Mouse (Mus musculus) cerebellum, postnatal 36 days (tissue): ENCODE measurements at regions not wholly inside any gene's neighbourhood (a gene's known extent, or its start where the extent isn't known, plus 50 kb on each side); places are given as distances from the start of the nearest gene placed in this dataset.
A peak's percentile ranks its signal among the peaks of the same experiment; 100 is the strongest.

Experiments used
- DNase-seq, 2 experiments: peaks; one replicate each; pipeline ENCODE4 v3.0.0; 2021 to 2022; ENCODE audit warnings: mixed read lengths in 2 of 2

DNA sequence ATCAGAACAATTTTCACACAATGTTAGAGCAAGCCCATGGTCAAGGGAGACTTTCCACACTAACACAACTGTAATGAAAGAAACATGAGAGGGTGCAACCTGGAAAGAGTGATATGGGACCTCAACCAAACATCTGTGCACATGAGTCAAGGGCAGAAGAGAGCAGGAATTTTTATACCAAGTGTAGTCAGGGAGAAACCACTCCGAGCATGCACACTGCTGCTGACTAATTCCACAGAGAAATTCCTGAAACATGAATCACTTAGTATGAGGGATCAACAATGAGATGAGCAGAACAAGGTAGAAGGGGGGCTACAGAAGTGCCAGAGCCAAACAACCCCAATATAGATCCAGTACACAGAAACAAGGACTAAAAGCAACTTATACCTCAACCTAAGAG is 363.1 kb upstream of the Fbxo33 start:
- DNase-seq, result no peak

DNA sequence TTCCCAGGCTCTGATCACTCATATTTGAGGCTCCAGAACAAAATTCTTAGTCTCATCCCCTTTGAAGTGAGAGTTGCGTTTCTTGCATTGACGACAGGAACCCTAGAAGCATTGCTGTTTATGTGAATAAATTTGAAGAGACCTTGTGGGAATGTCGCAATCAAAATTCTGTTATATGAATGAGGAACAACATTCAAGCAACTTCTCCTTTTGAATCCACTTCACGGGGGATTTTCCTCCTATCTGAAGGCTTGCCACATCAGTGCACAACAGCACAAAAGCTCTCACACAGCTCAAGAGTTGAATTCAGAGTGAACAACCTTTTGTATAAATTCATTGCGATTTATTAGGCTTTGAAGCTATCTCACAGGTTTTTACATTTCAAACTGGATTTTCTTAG is 360.2 kb upstream of the Fbxo33 start:
- DNase-seq, result no peak

DNA sequence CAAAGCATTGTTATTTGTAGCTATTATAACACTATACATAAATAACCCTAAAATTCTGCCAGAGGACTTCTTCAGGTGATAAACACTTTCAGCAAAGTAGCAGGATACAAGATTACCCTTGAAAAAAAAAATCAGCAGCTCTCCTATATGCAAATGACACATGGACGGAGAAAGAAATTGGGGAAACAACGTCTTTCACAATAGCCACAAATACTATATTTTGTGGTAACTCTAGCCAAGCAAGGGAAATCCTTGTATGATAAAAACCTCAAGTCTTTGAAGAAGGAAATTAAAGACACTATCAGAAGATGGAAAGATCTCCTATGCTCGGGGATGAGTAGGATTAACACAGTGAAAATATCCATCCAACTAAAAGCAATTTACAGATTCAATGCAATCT is 344.4 kb upstream of the Fbxo33 start:
- no peak for DNase-seq

DNA sequence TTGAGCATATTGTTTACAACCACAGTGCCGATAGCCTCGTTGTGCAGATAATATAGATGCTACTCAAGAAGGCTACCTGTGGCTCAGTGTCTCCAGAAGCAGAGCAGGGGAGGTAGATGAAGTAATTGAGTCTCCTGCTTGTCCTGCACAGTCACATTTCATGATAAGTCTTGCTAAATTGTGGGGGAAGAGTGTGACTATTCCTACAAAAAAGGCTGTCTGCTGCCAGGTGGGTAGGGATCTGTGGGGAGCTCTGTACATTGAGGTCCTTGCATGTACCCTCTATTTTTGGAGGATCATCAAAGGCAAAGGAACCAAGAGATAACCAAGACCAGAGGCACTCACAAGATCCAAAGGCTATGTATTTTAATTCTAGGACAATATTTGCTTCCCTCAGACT is 320.3 kb upstream of the Fbxo33 start:
- DNase-seq, result no peak

DNA sequence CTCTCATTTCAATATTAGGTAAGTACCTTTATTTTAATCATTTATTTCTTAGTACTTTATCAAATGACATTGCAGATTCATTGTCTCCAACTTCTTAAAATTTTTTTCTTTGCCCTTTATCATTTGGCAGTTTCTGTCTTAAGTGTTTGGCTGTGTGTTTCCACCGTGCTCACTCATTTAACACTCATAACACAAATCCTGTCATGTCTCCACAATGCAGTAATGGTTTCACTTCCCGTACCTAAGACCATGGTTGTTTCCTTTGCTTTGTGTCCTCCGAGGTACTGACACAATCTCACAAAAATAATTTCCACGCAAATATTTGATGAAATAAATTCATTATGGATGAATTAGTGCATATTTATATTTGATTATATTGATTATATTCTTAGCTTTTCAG is 311.0 kb upstream of the Fbxo33 start:
- no peak for DNase-seq

DNA sequence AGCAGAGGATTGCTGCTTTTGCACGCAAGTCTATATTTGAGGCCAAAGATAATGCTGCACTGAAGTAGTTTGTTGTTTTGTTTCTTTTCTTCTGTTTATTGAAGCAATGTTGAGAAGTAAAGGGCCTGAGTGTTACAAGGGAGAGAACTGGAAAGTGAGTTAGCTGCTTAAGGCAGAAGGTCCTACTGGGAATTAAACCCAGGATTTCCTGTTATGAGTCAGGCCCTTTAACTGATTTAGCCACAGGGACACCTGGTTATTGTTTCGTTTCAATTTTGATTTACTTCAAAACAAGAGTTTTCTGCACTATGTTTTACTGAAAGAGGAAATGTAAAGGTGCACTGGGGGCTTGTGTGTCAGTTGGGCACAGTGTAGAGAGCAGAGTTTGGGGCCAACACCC is 303.8 kb upstream of the Fbxo33 start:
- no peak for DNase-seq

DNA sequence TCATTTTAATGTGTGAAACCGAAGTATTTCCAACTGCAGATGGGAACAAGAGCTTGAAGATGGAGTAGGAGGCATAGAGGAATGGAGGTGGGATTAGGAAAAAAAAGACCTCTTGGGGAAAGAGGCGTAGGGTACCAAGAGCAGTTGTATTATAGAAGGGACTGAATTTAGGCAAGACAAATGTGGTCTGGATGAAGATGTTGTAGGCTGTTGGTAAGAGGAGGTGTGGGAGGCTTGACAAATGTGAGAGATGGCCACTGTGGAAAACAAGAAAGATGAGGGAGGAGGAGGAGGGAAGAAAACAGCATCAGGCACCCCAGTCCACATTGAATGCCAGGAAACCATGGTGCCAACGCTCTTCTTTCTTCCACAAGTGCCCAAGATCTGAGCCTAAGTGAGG is 302.4 kb upstream of the Fbxo33 start:
- no peak for DNase-seq

DNA sequence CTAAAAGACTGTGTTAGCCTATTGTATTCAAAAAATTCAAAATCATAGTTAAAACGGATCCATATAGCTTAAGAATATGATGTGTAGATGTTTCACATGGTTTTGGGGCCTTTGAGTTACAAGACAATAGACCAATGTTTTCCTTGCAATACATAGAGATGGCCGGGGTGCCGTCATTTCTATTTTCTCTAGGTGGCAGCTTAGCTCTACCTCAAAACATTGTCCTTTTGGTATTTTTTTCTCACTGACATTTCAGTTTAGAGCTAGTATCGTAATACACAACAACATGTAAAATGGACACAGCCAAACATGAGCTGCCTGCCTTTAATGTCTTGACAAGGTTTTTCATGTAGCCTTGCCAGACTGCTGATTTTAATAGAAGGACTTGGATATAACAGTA is 290.3 kb upstream of the Fbxo33 start:
- no peak for DNase-seq

DNA sequence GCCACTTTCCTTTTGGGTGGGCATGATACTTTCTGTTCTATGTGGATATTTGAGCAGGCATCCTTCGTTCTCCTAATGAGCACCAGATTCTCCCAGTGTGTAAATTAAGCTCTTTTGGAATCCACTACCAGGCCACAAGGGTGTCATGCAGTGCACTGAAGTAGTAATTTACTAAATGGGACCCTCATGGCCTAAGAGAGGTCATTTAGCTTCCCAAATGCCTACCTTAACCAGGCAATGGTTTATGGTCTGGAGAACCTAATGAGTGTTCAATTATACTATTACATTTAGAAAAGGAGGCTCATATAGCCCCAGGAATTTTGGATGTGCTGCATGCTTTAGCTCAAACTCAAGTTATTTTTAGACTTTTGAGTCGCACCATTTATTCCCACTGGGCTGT is 289.6 kb upstream of the Fbxo33 start:
- no peak for DNase-seq

DNA sequence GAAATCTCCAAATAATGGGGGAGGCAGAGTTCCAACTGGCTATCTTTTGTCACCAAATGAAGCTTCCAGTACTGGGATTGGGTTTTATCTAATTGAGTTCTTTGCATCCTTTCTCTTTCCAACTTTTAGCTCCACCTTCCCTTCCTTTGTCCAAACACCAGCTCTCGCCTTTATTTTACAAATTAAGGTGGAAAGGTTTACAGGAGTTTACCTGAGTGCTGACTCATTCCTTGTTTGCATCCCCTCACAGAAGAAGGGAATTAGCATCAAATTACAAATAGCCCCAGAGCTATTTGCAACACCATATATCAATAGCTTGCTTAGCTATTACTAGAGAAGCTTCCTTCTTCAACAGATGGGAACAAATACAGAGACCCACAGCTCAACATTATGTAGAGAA is 287.9 kb upstream of the Fbxo33 start:
- no peak for DNase-seq

DNA sequence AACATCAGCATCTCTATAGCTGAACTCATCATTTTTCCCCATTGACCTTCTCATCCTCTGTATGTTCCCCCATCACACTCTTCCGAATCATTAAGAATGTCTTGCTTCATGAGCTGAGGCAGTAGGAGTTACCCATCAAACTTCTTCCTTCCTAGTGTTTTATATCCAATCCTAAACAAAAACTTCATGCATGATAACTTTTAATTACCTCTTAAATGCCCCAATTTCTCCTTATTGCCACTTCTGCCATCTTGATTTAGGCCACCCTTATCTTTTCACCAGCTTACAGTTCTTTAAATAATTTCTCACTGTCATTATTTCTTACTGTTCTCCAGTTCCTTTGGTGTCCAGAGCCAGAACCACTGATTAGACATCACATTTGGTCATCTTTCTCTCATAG is 277.9 kb upstream of the Fbxo33 start:
- DNase-seq, result no peak

DNA sequence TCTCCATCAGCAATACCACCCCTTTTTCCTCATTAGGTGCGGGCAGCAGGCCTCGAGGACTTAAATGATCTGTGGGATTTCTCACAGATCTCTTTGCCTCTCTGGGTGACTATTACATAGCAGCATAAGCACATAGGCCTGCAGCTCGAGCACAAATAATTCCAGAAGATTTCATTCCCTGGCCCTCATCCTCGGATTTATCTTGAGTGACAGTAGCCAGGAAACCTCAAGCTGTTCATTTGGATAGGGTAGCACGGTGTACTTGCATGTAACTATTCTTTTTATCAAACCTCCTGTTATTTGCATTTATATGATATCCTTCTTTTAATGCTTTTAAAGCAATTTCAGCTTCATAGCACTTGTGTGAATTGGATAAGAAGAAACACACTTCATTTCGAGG is 268.5 kb upstream of the Fbxo33 start:
- DNase-seq, result no peak

DNA sequence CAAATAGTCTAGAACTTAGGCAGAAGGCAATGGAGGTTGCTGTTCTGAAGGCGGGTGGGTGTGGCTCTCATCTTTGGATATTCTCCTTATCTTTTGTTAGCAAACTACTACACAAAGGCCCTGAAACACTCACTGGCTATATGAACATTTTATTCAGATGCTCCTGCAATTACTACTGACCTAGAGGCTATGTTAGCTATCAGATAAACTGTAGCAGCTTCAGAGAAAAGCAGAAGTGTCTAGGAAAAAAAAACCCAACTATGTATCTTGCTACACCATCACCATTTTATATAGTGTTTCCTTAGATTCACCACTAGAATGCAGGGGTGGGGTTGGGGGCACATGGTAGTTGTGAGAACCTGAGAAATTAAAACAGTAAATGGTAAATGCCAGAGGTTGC is 268.0 kb upstream of the Fbxo33 start:
- no peak for DNase-seq

DNA sequence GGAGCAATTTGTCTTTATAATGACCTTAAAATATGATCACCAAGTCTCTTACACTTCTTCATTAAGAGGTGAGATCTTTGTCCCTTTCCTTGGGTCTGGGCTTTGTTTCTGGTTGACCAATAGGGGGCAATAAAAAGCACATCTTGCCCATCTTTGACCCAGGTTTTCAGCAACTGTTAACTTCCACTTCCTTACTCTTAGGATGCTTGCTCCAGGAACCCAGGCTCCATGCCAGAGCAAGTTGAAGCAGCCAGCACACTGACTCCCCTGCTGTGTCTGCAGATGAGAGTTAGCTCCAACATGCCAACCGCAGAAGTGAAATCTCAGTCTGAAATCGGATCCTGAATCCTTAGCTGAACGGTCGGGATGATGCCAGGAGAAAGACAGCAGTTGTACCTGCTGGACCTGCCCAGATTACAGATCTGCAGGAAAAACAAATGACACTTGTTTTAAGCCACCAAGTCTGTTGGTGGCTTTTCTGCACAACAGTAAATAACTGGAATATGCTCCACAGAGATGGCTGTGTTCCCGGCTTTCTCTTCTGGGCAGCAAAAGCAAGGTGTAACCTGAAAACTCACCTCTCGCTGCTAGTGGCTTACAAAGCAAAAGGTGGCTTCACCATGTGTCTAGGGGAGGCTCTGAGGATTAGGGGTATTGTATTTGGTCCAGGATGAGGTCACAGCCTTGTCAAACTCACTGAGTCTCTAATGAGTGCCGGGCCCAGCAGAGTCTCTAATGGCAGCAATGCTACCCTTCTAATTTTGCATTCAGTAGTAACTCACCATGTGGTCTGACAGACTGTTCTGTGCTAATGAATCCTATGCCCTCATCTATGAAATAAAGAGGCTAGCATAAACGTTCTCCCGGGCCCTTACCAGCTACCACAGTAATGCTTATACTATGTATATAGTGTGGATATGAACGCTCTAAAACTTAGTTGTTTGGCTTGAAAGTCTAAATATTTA is 241.8 kb upstream of the Fbxo33 start:
- DNase-seq, result peak; percentile 62 to 70

DNA sequence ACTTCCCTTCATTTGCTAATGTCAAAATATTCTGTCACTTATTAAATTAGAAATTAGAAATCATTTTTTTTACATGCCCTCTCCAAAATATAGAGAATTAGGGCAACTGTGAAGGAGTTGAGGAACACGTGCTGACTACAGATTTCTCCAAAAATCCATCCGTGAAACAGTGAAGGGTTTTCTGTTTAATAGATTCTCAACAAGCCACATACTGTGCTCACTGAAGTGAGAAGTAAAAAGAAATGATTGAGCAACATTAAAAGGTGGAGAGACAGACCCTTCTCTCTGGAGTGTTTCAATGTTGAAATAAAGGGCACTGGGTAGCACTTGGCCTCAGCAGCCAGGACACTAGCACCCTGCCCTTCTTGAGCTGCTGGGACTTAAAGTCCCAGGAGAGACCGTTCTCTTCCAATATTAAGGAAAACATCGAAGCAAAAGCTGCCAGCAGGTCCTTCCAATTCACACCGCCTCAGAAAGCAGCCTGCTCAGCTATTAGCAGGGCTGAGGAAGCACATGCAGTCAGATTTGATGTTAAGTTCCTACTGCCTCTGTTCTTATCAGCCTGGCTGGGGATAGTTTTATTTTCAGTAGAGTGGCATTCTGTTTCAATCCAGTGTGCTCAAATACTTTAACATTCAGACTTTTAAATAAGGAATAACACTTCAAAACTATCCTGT is 236.8 kb upstream of the Fbxo33 start:
- DNase-seq, result no peak

DNA sequence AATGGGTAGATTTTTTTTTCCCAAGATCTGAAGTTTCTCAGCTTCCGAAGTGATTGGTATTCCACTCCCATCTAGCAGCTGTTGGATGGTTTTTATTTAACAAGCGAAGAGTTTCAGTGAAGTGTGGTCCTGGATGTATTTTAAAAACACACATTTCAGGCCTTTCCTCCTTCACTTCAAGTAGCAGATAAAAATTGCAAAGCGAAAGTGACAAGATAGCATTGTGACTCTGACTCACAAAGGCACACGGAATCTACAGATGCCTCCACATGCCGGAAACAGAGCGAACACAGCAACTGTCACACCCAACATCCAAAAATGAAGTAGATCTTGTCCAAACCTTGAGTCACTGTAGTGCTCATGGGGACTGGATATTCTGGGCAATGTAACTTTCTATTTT is 195.5 kb upstream of the Fbxo33 start:
- no peak for DNase-seq

DNA sequence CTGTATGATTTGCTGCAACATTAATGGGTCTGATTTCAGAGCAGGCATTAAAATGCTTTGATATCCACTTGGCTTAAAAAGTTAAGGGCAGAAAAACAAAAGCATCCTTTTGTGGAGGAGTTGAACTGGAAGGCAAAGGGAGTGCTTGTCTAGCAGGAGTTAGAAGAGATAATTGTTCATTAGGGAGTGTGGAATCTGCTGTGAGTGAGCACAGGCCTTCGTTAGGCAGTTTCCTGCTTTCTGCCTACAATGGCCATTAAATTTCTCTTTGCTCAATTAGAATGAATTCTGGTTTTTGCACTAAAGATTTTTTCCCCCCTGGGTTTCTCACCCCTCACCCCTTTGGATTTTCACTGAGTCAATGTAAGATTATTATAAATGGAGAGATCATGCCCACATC is 192.0 kb upstream of the Fbxo33 start:
- no peak for DNase-seq

DNA sequence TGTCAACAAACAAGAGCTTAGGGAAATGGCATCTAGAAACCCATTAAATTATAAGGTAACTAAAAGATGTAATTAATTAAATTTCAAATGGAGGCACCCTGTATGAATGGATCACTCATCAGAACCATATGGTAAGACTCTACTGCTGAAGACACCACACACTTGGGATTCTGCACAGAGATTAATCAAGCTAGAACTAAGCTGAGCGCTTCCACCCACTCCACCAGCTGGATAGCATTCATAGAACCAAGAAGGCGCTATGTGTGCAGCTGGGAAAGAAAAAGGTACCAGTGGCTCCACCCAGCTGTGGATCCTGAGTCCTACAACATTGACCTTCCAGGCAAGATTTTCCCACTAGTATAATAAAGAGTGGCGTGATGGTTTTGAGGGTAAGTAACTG is 171.6 kb upstream of the Fbxo33 start:
- DNase-seq, result no peak

DNA sequence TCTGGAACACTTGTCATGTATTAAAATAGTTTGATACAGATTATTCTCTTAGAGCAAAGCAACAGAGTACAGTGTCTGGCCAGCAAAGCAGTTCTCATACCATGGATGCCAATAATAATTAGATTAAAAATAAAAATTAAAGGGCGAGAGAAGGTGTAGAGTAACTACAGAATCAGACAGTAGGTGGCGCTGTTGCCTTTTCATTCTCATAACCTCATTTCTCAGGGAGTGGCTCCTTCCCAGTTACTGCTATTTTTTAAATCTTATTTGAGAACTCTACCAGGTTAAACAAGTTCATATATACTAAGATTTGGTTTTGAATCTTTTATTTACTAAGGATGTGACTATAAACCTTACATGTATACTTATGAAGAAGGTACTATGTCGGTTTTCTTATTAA is 163.3 kb upstream of the Fbxo33 start:
- peak; percentile 21 to 54 for DNase-seq

DNA sequence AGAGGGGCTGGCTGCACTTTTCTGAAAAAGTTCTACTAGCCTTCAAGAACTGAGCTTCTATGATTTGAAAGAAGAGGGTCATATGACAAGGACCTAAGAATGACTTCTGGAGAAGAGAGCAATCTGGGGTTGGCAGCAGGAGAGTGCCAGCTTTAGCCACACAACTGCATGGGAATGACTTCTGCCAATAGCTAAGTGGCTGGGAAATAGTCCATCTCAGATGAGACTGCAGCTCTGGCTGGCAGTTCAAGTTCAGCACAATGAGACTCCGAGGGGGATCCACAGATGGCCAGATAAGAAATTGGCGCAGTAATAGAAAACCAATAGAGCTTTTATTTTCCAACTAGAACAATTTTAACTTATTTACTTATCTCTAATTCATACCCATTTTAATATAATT is 122.1 kb upstream of the Fbxo33 start:
- no peak for DNase-seq

DNA sequence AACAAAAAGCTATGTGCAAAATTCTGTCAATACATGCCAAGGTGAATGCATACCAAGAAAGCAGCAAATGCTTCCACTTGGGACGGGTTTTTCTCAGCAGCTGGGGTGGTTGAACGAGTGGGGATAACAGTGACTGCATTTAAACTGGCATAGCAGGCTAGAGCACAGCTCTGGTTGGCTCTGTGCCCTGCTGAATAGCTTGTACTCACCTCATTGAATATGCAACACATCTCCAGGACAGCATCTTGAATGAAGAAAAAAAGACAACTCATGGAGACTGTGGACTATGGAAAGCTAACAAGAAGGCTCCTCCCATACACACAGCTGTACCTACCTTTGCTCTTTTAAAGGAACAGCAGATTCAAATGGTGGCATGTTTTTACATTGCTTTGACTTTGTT is 111.2 kb upstream of the Fbxo33 start:
- DNase-seq, result no peak

DNA sequence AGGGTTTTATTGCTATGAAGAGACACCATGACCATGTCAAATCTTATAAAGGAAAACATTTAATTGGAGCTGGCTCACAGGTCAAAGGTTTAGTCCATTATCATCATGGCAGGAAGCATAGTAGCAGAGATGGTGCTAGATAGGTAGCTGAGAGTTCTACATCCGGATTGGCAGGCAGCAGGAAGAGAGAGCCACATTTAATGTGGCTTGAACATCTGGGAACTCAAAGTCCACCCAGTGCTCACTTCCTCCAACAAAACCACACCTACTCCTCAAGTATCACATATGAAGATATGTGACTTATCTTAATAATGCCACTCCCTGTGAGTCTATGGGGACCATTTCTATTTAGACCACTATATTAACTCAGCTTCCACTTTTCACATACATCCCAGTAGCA is 93.2 kb upstream of the Fbxo33 start:
- no peak for DNase-seq

DNA sequence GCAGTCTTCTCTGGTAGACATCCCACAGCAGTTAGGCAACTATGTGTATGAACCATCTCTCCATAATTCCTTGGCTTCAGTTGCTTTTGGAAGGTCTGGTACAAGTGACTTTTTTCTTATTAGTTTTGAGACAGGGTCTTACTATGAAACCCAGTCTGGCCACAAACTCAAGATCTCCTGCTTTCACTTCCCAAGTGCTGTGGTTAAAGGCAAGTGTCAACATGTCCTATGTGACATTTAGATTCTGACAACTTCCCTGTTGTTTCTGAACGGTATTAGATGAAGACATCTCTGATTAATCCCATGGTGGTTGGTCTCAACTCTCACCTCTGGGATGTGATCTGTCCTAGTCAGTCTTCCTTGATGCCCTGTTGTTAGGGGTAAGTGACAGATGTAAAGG is 88.4 kb upstream of the Fbxo33 start:
- no peak for DNase-seq

DNA sequence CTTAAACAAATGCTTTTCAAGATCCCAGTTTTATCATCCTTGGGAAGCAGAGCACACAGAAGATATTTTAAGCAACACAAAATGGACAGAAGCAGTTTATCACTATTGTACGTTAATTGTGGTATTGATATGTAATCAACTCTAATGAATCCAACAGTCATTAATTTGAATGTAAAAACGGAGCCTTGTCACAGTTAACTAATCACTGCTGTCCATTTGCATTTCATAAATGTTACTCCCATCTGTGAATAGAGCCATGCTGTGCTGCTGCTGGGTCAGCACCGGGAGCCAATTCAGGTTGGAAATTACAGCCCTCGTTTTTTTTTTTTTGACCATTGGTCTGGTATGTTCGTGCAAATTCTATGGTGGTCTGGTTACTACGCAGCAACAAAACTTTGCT is 85.0 kb upstream of the Fbxo33 start:
- DNase-seq, result no peak
